Mouse (Mus musculus) spleen, adult 2 months (tissue): ENCODE data around the gene Myo3b. TPM values are rescaled to one million over a fixed set of nuclear protein-coding genes. Genes with fewer than 3 reads are reported as not detected.

Experiments used
- DNase-seq, 2 experiments: peaks; one replicate each; pipeline versions ENCODE4 v3.0.0 to v3.0.0-alpha.2; 2012 to 2021; ENCODE audit warnings: low spot score in 2 of 2, low read depth in 1 of 2
- H3K27ac ChIP-seq: fragments of 200-500 bp; 2 replicates; pipeline ENCODE4 v1.5.1; 2012; ENCODE audit warnings: low read length, inconsistent platforms; ENCODE audit not compliant: insufficient read depth
- H3K27me3 ChIP-seq: fragments of 200-500 bp; 2 replicates; pipeline ENCODE4 v1.6.1; 2012; ENCODE audit warnings: mild to moderate bottlenecking, moderate library complexity, low read length, inconsistent platforms; ENCODE audit not compliant: control insufficient read depth, insufficient read depth
- H3K36me3 ChIP-seq: fragments of 200-500 bp; 2 replicates; pipeline ENCODE4 v1.6.1; 2012; ENCODE audit warnings: mild to moderate bottlenecking, low read length, inconsistent platforms; ENCODE audit not compliant: control insufficient read depth, insufficient read depth
- H3K4me1 ChIP-seq: fragments of 200-500 bp; 2 replicates; pipeline ENCODE4 v1.6.1; 2011; ENCODE audit warnings: inconsistent platforms; ENCODE audit not compliant: control insufficient read depth, insufficient read depth, insufficient read length
- H3K4me3 ChIP-seq: fragments of 200-500 bp; 2 replicates; pipeline ENCODE4 v1.5.1; 2011; ENCODE audit warnings: mild to moderate bottlenecking, inconsistent platforms; ENCODE audit not compliant: insufficient read depth, insufficient read length; ENCODE audit errors: extremely low read depth
- CTCF ChIP-seq: fragments of 200-500 bp; IDR thresholded peaks from 2 replicates; pipeline ENCODE4 v1.5.1; 2011; ENCODE audit warnings: mild to moderate bottlenecking, inconsistent platforms; ENCODE audit not compliant: insufficient read depth, insufficient read length, insufficient replicate concordance; ENCODE audit errors: extremely low read depth
- POLR2A ChIP-seq: fragments of 200-500 bp; IDR thresholded peaks from 2 replicates; pipeline ENCODE4 v1.6.1; 2011; ENCODE audit warnings: low read depth, low read length, inconsistent platforms
- WGBS: fragments of 180-500 bp; shearing (Covaris S2); methylation state at CpG from one replicate; pipeline ENCODE4 v1.1.7; 2018; 5-methylcytosine and 5-hydroxymethylcytosine counted together
- polyA plus RNA-seq: library from polyadenylated mRNA; depleted of rRNA; stranded (reverse); fragments of >200 nt; gene quantifications from 2 replicates; pipeline ENCODE4 v1.2.3, GENCODE M21; 2012

Myo3b gene
- polyA plus RNA-seq, 1 experiment = 0.20 TPM

DNA sequence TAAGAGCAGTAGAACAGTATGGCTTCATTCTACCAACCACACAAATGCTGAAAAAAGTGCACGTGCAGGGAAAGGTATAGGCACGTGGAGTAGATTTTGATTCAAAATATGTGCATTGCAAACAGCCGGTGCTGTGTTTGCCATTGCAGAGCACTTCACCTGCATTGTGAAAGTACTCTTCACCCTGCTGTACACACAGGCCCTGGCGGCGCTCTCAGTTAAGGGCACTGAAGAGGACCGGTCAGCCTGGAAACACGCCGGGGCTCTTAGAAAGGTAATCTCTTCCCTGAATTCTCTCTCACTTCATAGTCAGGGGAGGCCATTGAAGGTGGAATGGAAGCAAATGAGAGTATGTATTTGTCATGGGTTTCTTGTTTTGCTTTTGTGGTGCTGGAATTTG is 26.0 kb upstream of the Myo3b start:
- Histone ChIP-seq H3K27ac (no peak overlapping the region), H3K4me1 (no peaks in the 10 kb centered on the region), H3K36me3 (peaks cover 21% of the 10 kb centered on the region), H3K27me3 (no peaks in the 10 kb centered on the region), H3K4me3 (no peak overlapping the region)
- no peak for DNase-seq
- WGBS = 98% methylated on average over 8 of the region's 8 CpGs
- TF ChIP-seq CTCF (no peak), POLR2A (no peak)

DNA sequence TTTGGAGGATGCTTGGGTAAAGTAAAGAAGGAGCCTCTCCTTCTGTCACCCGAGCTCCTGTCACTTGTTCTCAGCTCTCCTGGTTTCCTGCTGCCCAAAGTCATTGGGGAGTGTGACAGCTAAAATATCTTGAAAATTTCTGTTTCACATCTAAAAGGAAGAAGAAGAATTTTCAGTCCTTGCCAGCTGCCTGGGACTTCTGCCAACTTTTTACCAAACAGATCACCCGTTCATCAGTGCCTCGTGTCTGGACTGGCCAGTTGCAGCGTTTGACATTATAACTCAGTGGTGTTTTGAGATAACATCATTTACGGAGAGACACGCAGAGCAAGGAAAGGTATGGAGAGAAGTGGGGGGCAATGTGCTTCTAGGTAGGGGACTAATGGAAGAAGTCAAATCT is 20.7 kb upstream of the Myo3b start:
- Histone ChIP-seq H3K27me3 (no peaks in the 10 kb centered on the region), H3K27ac (no peak overlapping the region), H3K36me3 (peaks cover 33% of the 10 kb centered on the region), H3K4me3 (no peak overlapping the region), H3K4me1 (no peaks in the 10 kb centered on the region)
- no peak for DNase-seq
- 74% methylated on average over 6 of the region's 6 CpGs for WGBS
- TF ChIP-seq POLR2A (no peak), CTCF (no peak)

DNA sequence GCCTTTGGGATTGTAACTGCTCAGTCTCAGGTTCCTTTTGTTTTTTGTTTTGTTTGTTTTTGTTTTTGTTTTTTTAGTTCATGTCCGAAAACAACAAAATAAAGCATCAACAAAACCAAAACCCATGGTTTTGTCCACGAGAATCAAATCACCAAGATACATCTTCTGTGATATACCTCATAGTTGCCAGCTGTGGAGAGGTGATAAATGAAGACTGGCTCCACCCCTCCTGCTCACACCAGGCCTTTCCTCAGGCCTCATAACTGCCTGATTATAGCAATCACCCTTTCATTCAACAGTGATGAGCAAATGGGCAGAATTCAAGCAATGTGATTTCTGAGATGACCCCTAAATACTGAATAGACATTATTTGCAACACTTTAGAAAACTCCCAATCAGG is 14.5 kb upstream of the Myo3b start:
- WGBS = 88% methylated on average over 2 of the region's 2 CpGs
- H3K27me3 ChIP-seq = no peaks in the 10 kb centered on the region; the same call in 1 of the 2 replicates
- TF ChIP-seq CTCF = no peak
- TF ChIP-seq POLR2A = no peak
- peaks cover 19% of the 10 kb centered on the region for H3K36me3 ChIP-seq
- no peak overlapping the region for H3K4me3 ChIP-seq
- no peaks in the 10 kb centered on the region for H3K4me1 ChIP-seq
- no peak for DNase-seq
- H3K27ac ChIP-seq = no peak overlapping the region

DNA sequence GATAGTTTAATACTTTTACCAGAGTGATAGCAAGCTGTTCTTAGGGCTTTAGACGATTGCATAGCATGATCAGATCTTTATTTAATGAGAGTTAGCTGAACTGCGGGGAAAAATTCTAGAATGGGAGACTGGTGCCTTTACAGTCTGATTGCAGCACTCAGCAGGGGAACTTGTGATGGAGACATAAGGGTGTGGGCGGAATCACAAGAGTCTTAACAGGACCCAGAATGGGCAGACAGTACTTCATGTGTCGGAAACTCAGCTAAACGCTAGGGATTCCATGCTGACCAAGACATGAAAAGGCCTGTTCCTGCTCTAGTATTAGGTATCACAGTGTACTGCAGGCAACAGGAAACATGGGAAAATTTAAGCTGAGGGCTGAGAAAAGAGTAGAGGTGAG is 13.2 kb upstream of the Myo3b start:
- peaks cover 15% of the 10 kb centered on the region for H3K36me3 ChIP-seq
- no peak for DNase-seq
- H3K27ac ChIP-seq = no peak overlapping the region
- 94% methylated on average over 5 of the region's 5 CpGs for WGBS
- no peak overlapping the region for H3K4me3 ChIP-seq
- no peaks in the 10 kb centered on the region for H3K4me1 ChIP-seq
- TF ChIP-seq POLR2A (no peak), CTCF (no peak)
- H3K27me3 ChIP-seq = no peaks in the 10 kb centered on the region; the same call in 1 of the 2 replicates

DNA sequence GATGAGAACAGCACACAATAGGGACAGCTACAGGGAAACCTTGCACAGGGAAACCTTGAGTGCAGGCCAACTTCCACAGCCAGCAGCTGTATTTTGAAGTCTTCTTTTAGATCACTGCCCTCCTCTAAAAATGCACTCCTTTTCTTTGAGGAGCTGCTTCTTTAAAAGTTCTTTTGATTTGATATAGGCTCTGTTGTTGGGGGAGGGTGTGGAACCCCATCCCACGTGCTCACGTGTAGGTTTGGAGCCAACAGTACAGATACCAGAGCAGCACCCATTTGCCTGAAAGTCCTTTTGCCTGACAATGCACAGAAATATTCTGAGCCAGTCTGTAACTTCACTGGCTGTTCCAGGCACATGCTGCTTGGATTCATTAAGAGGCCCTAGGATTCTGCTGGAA is 7.5 kb upstream of the Myo3b start:
- Histone ChIP-seq H3K27me3 (no peaks in the 10 kb centered on the region), H3K4me1 (no peaks in the 10 kb centered on the region), H3K4me3 (no peak overlapping the region), H3K27ac (no peak overlapping the region), H3K36me3 (no peaks in the 10 kb centered on the region)
- no peak for TF ChIP-seq POLR2A
- no peak for TF ChIP-seq CTCF
- WGBS = 89% methylated on average over 2 of the region's 2 CpGs
- DNase-seq = no peak

DNA sequence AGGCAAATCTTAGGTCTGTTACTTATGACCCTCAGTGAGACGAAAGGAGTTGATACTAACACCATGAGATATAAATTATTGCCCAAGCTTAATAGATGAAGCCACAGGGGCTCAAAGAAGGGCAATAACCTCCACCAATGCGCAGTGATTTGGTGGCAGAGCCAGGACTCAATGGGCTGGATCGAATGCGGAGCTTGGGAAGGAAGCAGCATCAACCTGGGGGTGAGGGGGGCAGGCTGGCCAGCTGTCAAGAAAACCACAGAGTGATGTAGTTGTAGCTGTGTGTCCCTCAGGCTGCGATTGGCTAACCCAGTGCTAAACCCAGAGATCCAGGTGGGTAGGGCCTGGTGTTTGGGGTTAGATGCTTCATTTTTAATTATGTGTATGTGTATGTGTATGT is 4.0 kb upstream of the Myo3b start:
- no peak for DNase-seq
- TF ChIP-seq CTCF = no peak
- no peak for TF ChIP-seq POLR2A
- Histone ChIP-seq H3K4me1 (no peaks in the 10 kb centered on the region), H3K36me3 (no peaks in the 10 kb centered on the region), H3K27ac (no peak overlapping the region), H3K27me3 (no peaks in the 10 kb centered on the region), H3K4me3 (no peak overlapping the region)
- 76% methylated on average over 5 of the region's 5 CpGs for WGBS

DNA sequence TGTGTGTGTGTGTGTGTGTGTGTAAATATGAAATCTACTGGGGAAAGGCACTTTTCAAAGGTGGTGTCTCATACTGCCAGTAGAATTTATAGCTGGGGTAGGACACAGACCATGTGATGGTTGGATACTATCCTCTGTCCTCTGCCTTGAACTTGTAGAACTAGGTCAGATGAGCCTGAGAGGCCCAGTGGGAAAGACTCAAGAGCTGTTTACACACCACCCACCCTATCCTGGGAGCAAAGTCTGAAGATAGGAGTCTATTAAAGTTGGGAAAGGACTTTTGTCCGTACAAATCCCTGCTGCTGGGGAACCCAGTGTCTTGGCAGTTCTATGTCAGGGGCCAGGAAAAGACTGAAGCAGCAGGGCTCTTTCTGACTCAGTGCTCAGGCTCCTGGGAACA is 3.6 kb upstream of the Myo3b start:
- Histone ChIP-seq H3K27ac (no peak overlapping the region), H3K27me3 (no peaks in the 10 kb centered on the region), H3K4me1 (no peaks in the 10 kb centered on the region), H3K36me3 (no peaks in the 10 kb centered on the region), H3K4me3 (no peak overlapping the region)
- no peak for TF ChIP-seq CTCF
- no peak for TF ChIP-seq POLR2A
- 83% methylated on average over 1 of the region's 1 CpGs for WGBS
- no peak for DNase-seq
